Mouse (Mus musculus): ENCODE measurements around the gene Mapk8ip3. TPM values are rescaled to one million over a fixed set of nuclear protein-coding genes. Genes with fewer than 3 reads are reported as not detected.

Mapk8ip3 gene
- total and polyA plus RNA-seq, 3 experiments, result 60.0 to 74.4 (median 67.9) TPM

DNA sequence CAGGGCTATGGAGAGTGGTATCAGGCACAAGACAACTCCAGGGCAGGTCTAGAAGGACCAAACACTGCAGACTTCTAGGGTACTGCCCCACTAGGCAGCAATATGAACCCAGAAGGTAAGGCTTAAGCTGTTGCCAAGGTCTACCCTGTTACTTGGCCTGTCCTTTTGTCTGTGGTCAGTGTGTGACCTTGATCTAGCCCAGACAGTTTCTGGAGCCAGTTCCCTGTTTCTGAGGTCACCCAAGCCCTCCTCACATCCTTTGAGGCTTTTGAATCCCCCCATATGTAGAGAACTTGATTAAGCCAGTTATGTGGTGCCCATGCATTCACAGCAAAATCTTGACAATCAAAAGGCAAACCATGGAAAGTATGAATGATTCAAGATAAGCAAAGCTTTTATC is 1.1 kb downstream of the Mapk8ip3 start:
- Histone ChIP-seq H3K27ac (peak overlapping the region; percentile 90; the same call in 1 of the 2 replicates), H3K79me2 (replicated peaks; ENCODE audit: control insufficient read depth, insufficient read depth, low read length) (peaks cover 3% of the 10 kb centered on the region), H3K27me3 (ENCODE audit: control insufficient read depth, insufficient read depth, low read length) (no peaks in the 10 kb centered on the region), H3K4me1 (ENCODE audit: control insufficient read depth, insufficient read depth, low read length) (peaks cover 5% of the 10 kb centered on the region), H3K4me3 (peak overlapping the region; percentile 83), H3K36me3 (ENCODE audit: control insufficient read depth, insufficient read depth, low read length) (peaks cover 4% of the 10 kb centered on the region; the same call in 1 of the 2 replicates), H3K9ac (ENCODE audit: low read depth, low read length) (peak overlapping the region; percentile 20; the same call in 1 of the 2 replicates)
- TF ChIP-seq EP300 (IDR thresholded peaks at IDR 0.05; ENCODE audit: insufficient read depth, low read depth, low read length), result no peak
- TF ChIP-seq CTCF (IDR thresholded peaks at IDR 0.05), result no peak
- no peak for TF ChIP-seq POLR2A (IDR thresholded peaks at IDR 0.05; ENCODE audit: insufficient read depth, low read depth, low read length)
- no peak for DNase-seq
- intact Hi-C loops (cut with DNase I), result loop anchor here (2.0 to 5.0 kb wide), 2 partner anchors 25 to 337 kb away; partner anchors contain the start of genes Jpt2 and Ube2i

DNA sequence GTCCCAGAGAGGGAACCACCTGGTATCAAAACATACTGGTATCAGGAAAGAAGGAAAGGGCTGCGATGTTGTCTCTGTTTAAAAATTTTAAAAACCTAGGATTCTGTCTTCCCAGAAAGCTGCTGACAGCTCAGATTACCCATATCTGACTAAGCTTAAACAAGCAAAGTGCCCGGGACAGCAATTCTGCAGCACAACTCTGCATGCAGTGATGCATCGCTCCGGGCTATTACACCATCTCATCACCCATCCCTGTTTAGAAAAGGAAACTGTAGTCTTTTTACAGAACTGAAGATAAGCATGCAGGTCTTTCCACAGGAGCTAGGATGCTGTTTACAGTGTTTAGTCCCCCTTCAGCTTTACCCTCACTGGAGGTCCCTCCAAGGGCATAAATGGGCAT is 1.9 kb downstream of the Mapk8ip3 start:
- no peak overlapping the region for H3K27ac ChIP-seq
- intact Hi-C loops (cut with DNase I), result loop anchor here (5.0 kb wide), 1 partner anchor 337 kb away; the partner anchor contains the start of gene Ube2i
- H3K4me3 ChIP-seq, result peak overlapping the region; percentile 17; the same call in 1 of the 2 replicates
- TF ChIP-seq EP300 (IDR thresholded peaks at IDR 0.05; ENCODE audit: insufficient read depth, low read depth, low read length) (no peak), POLR2A (IDR thresholded peaks at IDR 0.05; ENCODE audit: insufficient read depth, low read depth, low read length) (no peak), CTCF (IDR thresholded peaks at IDR 0.05) (no peak)
- 0 out of 2 replicates have a peak overlapping the region, but pooled peaks have one; percentile 0 for H3K9ac ChIP-seq (ENCODE audit: low read depth, low read length)
- no peak for DNase-seq
- 19% methylated on average over 4 of the region's 4 CpGs for WGBS
- peaks cover 4% of the 10 kb centered on the region; the same call in 1 of the 2 replicates for H3K36me3 ChIP-seq (ENCODE audit: control insufficient read depth, insufficient read depth, low read length)
- no peaks in the 10 kb centered on the region for H3K27me3 ChIP-seq (ENCODE audit: control insufficient read depth, insufficient read depth, low read length)
- peaks cover 5% of the 10 kb centered on the region for H3K4me1 ChIP-seq (ENCODE audit: control insufficient read depth, insufficient read depth, low read length)
- H3K79me2 ChIP-seq (replicated peaks; ENCODE audit: control insufficient read depth, insufficient read depth, low read length), result peaks cover 3% of the 10 kb centered on the region

DNA sequence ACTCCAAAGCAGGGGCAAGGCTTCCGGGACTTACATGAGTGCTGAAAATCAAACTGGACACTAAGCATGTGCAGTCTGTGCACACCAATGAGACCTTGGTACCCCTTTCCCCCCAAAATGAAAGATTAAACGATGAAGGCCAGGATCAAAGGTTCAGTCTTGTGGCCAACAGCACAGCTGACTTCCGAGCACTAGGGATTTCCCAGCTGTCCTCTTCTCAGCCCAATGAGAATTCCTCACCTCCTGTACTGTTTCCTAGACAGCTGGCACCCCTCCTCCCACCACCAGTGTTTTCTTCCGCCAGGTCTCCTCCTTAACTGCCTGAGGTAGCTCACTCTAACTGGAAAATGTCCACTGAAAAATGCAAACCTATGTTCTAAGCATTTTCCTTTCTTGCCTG is 3.6 kb downstream of the Mapk8ip3 start:
- peaks cover 7% of the 10 kb centered on the region for H3K4me1 ChIP-seq (ENCODE audit: control insufficient read depth, insufficient read depth, low read length)
- H3K36me3 ChIP-seq (ENCODE audit: control insufficient read depth, insufficient read depth, low read length), result peaks cover 4% of the 10 kb centered on the region; the same call in 1 of the 2 replicates
- no peak overlapping the region for H3K4me3 ChIP-seq
- no peak overlapping the region for H3K9ac ChIP-seq (ENCODE audit: low read depth, low read length)
- TF ChIP-seq EP300 (IDR thresholded peaks at IDR 0.05; ENCODE audit: insufficient read depth, low read depth, low read length) (no peak), POLR2A (IDR thresholded peaks at IDR 0.05; ENCODE audit: insufficient read depth, low read depth, low read length) (no peak), CTCF (IDR thresholded peaks at IDR 0.05) (no peak)
- 55% methylated on average over 4 of the region's 4 CpGs for WGBS
- no peak overlapping the region for H3K27ac ChIP-seq
- H3K27me3 ChIP-seq (ENCODE audit: control insufficient read depth, insufficient read depth, low read length), result no peaks in the 10 kb centered on the region
- peaks cover 4% of the 10 kb centered on the region for H3K79me2 ChIP-seq (replicated peaks; ENCODE audit: control insufficient read depth, insufficient read depth, low read length)
- no peak for DNase-seq
- intact Hi-C loops (cut with DNase I), result no loop called here

DNA sequence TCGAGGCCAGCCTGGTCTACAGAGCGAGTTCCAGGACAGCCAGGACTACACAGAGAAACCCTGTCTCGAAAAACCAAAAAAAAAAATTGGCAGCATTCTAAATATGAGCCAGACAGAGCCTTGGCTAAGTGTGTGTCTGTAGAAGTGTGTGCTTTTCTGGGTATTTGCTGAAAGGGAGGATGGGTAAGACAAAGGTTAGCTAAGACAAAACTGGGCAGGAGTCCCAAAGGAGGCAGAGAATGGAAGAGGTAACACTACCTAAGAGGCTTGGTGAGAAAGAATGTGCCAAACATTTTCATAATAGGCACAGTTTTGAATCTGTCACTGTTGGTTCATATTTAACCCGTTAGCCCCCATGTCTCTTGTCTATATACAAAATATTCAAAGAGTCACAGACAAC is 4.3 kb downstream of the Mapk8ip3 start:
- Histone ChIP-seq H3K79me2 (replicated peaks; ENCODE audit: control insufficient read depth, insufficient read depth, low read length) (peaks cover 6% of the 10 kb centered on the region), H3K9ac (ENCODE audit: low read depth, low read length) (no peak overlapping the region), H3K36me3 (ENCODE audit: control insufficient read depth, insufficient read depth, low read length) (peaks cover 4% of the 10 kb centered on the region), H3K4me3 (no peak overlapping the region), H3K27me3 (ENCODE audit: control insufficient read depth, insufficient read depth, low read length) (no peaks in the 10 kb centered on the region), H3K4me1 (ENCODE audit: control insufficient read depth, insufficient read depth, low read length) (peaks cover 7% of the 10 kb centered on the region), H3K27ac (no peak overlapping the region)
- 89% methylated on average over 4 of the region's 4 CpGs for WGBS
- TF ChIP-seq POLR2A (IDR thresholded peaks at IDR 0.05; ENCODE audit: insufficient read depth, low read depth, low read length) (no peak), CTCF (IDR thresholded peaks at IDR 0.05) (no peak), EP300 (IDR thresholded peaks at IDR 0.05; ENCODE audit: insufficient read depth, low read depth, low read length) (no peak)
- intact Hi-C loops (cut with DNase I), result no loop called here
- DNase-seq, result no peak

DNA sequence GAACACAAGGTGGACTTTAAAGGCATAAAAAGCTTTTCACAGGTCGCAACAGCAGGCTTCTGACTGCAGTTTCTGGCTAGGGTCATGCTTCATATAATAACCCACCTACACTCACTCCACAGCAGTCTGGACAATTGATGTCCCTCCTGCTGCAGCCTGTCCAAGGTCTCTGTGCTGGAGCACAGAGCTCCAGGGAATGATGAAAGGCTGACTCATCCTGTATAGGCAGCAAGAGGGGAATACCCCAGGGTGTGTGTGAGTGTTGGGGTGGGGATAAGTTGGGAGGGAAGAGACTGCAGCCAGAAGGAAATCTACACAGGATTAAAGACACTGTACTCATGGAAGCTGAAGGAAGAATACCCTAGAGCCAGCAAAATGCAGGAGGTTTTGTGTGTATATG is 7.3 kb downstream of the Mapk8ip3 start:
- TF ChIP-seq POLR2A (IDR thresholded peaks at IDR 0.05; ENCODE audit: insufficient read depth, low read depth, low read length), result no peak
- no peak for TF ChIP-seq EP300 (IDR thresholded peaks at IDR 0.05; ENCODE audit: insufficient read depth, low read depth, low read length)
- no peak for TF ChIP-seq CTCF (IDR thresholded peaks at IDR 0.05)
- 50% methylated on average over 1 of the region's 1 CpGs for whole genome bisulfite sequencing
- Histone ChIP-seq H3K4me1 (ENCODE audit: control insufficient read depth, insufficient read depth, low read length) (peaks cover 3% of the 10 kb centered on the region), H3K27me3 (ENCODE audit: control insufficient read depth, insufficient read depth, low read length) (no peaks in the 10 kb centered on the region), H3K36me3 (ENCODE audit: control insufficient read depth, insufficient read depth, low read length) (peaks cover 7% of the 10 kb centered on the region), H3K27ac (no peak overlapping the region), H3K4me3 (no peak overlapping the region), H3K9ac (ENCODE audit: low read depth, low read length) (no peak overlapping the region), H3K79me2 (replicated peaks; ENCODE audit: control insufficient read depth, insufficient read depth, low read length) (peaks cover 3% of the 10 kb centered on the region)
- no peak for DNase-seq
- intact Hi-C loops (cut with DNase I), result no loop called here

DNA sequence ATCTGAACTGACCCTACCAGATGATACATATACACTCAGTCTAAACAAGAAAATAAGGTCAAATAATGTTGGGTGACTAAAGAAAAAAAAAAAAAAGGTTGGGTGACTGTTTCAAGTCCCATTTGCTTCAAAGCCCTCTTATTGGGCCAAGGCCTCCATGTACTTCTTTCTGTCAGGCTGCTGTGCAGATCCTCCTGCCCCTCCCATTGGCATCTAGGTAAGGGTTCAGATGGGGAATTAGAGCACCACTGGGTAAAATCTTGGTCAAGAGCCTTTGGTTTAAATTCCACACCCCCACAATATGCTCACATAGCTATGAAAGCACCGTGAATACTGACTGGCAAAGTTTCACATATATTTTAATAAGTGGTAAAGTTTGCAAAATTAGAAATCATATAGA is 13.5 kb downstream of the Mapk8ip3 start:
- TF ChIP-seq EP300 (IDR thresholded peaks at IDR 0.05; ENCODE audit: insufficient read depth, low read depth, low read length) (no peak), POLR2A (IDR thresholded peaks at IDR 0.05; ENCODE audit: insufficient read depth, low read depth, low read length) (no peak), CTCF (IDR thresholded peaks at IDR 0.05) (no peak)
- Histone ChIP-seq H3K9ac (ENCODE audit: low read depth, low read length) (no peak overlapping the region), H3K4me1 (ENCODE audit: control insufficient read depth, insufficient read depth, low read length) (no peaks in the 10 kb centered on the region), H3K79me2 (replicated peaks; ENCODE audit: control insufficient read depth, insufficient read depth, low read length) (peaks cover 2% of the 10 kb centered on the region), H3K27ac (no peak overlapping the region), H3K36me3 (ENCODE audit: control insufficient read depth, insufficient read depth, low read length) (peaks cover 3% of the 10 kb centered on the region), H3K27me3 (ENCODE audit: control insufficient read depth, insufficient read depth, low read length) (no peaks in the 10 kb centered on the region), H3K4me3 (no peak overlapping the region)
- no peak for DNase-seq
- 80% methylated on average over 1 of the region's 1 CpGs for WGBS
- intact Hi-C loops (cut with DNase I), result no loop called here

Data from heart, adult 2 months (tissue).